Mouse (Mus musculus): ENCODE results near the gene Tas2r113. TPM values are rescaled to one million over a fixed set of nuclear protein-coding genes. Genes with fewer than 3 reads are reported as not detected.
"Not testable (repeated sequence)": the region's sequence is repeated elsewhere in the genome, so short reads cannot be mapped to it uniquely, and the experiment has no call there.

Gene Tas2r113
- not detected in 2 replicates for polyA plus RNA-seq (2012; rRNA removed)

DNA sequence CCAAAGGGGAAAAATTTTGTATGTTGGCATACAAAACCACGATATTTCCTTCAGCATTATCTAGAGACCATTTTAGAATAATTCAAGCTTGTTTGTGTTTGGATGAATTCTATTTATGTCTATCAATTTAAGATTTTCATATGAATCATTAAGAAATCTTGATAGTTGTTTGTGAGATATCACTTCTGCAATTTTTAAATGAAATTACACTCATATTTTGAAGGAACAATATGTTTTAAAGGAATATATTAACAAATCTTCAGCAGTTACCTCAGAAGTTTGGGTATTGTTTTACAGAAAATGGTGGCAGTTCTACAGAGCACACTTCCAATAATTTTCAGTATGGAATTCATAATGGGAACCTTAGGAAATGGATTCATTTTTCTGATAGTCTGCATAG lies at the start of gene Tas2r113:
TSS of gene Tas2r113 (plus strand) at position 301 of the 400 bp plus-strand sequence.
- Histone ChIP-seq H3K4me3 (ENCODE audit: low read depth, low read length) (no peak within 1 kb of the TSS), H3K36me3 (ENCODE audit: control insufficient read depth, insufficient read depth, low read length) (no peaks in the 10 kb centered on the region), H3K4me1 (ENCODE audit: control insufficient read depth, insufficient read depth, insufficient read length, low read length) (no peaks in the 10 kb centered on the region), H3K27ac (ENCODE audit: insufficient read depth, low read depth, low read length) (no peak within 1 kb of the TSS), H3K27me3 (ENCODE audit: control insufficient read depth, insufficient read depth, low read length) (no peaks in the 10 kb centered on the region)
- TF ChIP-seq CTCF (IDR thresholded peaks at IDR 0.05; ENCODE audit: extremely low read depth, insufficient read length, insufficient replicate concordance, low read depth, low read length) (no peak), POLR2A (IDR thresholded peaks at IDR 0.05; ENCODE audit: low read depth, low read length) (no peak)
- WGBS, result 63% methylated on average over 1 of the region's 1 CpGs

DNA sequence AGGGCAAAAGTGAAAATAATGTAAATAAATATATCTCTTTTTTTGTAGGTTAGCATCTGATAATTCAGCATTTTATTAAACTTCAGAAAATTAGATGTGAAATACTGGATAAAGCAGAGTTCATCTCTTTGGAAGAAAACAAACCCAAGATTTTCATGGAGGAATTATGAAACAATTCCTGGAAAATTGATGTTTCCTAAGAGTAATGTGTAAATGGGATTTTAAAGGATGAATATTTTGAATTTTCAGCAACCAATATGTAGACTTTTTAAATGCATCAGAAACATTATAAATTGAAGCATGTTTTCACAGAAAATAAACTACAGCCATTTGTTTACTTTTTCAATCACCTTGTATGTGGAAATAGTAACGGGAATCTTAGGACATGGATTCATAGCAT lies 46.0 kb upstream of the Tas2r113 start, which contains the start of gene Tas2r123:
TSS of gene Tas2r123 (plus strand) at position 301 of the 400 bp plus-strand sequence.
- 77% methylated on average over 1 of the region's 1 CpGs for WGBS

GRCm38 (mm10) chr6:132855138-132855537 lies 37.7 kb upstream of the Tas2r113 start, which contains the start of gene Tas2r116:
Tas2r116 (plus strand) TSS chr6:132855438.
- 63% methylated on average over 1 of the region's 1 CpGs for WGBS
- Histone ChIP-seq H3K4me3 (ENCODE audit: low read depth, low read length) (no peak within 1 kb of the TSS), H3K27me3 (ENCODE audit: control insufficient read depth, insufficient read depth, low read length) (no peaks in the 10 kb centered on the region), H3K36me3 (ENCODE audit: control insufficient read depth, insufficient read depth, low read length) (no peaks in the 10 kb centered on the region), H3K27ac (ENCODE audit: insufficient read depth, low read depth, low read length) (no peak within 1 kb of the TSS), H3K4me1 (ENCODE audit: control insufficient read depth, insufficient read depth, insufficient read length, low read length) (no peaks in the 10 kb centered on the region)
- TF ChIP-seq CTCF (IDR thresholded peaks at IDR 0.05; ENCODE audit: extremely low read depth, insufficient read length, insufficient replicate concordance, low read depth, low read length) (no peak), POLR2A (IDR thresholded peaks at IDR 0.05; ENCODE audit: low read depth, low read length) (no peak)

More for the DNA sequence above, 46.0 kb upstream of the Tas2r113 start, which contains the start of gene Tas2r123:
- no peak for TF ChIP-seq CTCF (IDR thresholded peaks at IDR 0.05; ENCODE audit: extremely low read depth, insufficient read length, insufficient replicate concordance, low read depth, low read length)
- no peak for TF ChIP-seq POLR2A (IDR thresholded peaks at IDR 0.05; ENCODE audit: low read depth, low read length)
- Histone ChIP-seq H3K36me3 (ENCODE audit: control insufficient read depth, insufficient read depth, low read length) (no peaks in the 10 kb centered on the region), H3K4me3 (ENCODE audit: low read depth, low read length) (no peak within 1 kb of the TSS), H3K27me3 (ENCODE audit: control insufficient read depth, insufficient read depth, low read length) (no peaks in the 10 kb centered on the region), H3K27ac (ENCODE audit: insufficient read depth, low read depth, low read length) (no peak within 1 kb of the TSS), H3K4me1 (ENCODE audit: control insufficient read depth, insufficient read depth, insufficient read length, low read length) (no peaks in the 10 kb centered on the region)

DNA sequence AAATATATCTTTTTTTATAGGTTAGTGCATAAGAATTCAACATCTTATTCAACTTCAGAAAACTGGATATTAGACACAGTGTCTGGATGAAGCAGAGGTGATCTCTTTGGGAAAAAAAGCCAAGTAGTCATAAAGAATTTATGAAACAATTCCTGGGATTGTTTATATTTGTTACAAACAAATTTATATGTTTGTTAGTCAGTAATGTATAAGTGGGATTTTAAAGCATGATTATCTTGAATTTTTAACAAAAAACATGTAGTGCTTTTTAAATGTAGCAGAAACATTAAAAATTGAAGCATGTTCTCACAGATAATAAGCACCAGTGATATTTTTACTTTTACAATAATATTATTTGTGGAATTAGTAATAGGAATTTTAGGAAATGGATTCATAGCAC lies 25.1 kb upstream of the Tas2r113 start, which contains the start of gene Tas2r110:
TSS of gene Tas2r110 (plus strand) at position 301 of the 400 bp plus-strand sequence.
- Histone ChIP-seq H3K27me3 (ENCODE audit: control insufficient read depth, insufficient read depth, low read length) (no peaks in the 10 kb centered on the region), H3K4me1 (ENCODE audit: control insufficient read depth, insufficient read depth, insufficient read length, low read length) (no peaks in the 10 kb centered on the region), H3K27ac (ENCODE audit: insufficient read depth, low read depth, low read length) (no peak within 1 kb of the TSS), H3K4me3 (ENCODE audit: low read depth, low read length) (no peak within 1 kb of the TSS), H3K36me3 (ENCODE audit: control insufficient read depth, insufficient read depth, low read length) (no peaks in the 10 kb centered on the region)
- no peak for TF ChIP-seq POLR2A (IDR thresholded peaks at IDR 0.05; ENCODE audit: low read depth, low read length)
- TF ChIP-seq CTCF (IDR thresholded peaks at IDR 0.05; ENCODE audit: extremely low read depth, insufficient read length, insufficient replicate concordance, low read depth, low read length), result no peak

- H3K27ac ChIP-seq (ENCODE audit: insufficient read depth, low read depth, low read length), result no peak within 1 kb of the TSS
- no peaks in the 10 kb centered on the region for H3K4me1 ChIP-seq (ENCODE audit: control insufficient read depth, insufficient read depth, insufficient read length, low read length)
- no peak within 1 kb of the TSS for H3K4me3 ChIP-seq (ENCODE audit: low read depth, low read length)
- 77% methylated on average over 3 of the region's 3 CpGs for WGBS
- H3K36me3 ChIP-seq (ENCODE audit: control insufficient read depth, insufficient read depth, low read length), result no peaks in the 10 kb centered on the region
- H3K27me3 ChIP-seq (ENCODE audit: control insufficient read depth, insufficient read depth, low read length), result no peaks in the 10 kb centered on the region
- no peak for TF ChIP-seq POLR2A (IDR thresholded peaks at IDR 0.05; ENCODE audit: low read depth, low read length)
Measured at GRCm38 (mm10) chr6:132909351-132909750, 16.5 kb downstream of the Tas2r113 start, which contains the start of gene Tas2r125. Tas2r125 (plus strand) TSS chr6:132909651.

DNA sequence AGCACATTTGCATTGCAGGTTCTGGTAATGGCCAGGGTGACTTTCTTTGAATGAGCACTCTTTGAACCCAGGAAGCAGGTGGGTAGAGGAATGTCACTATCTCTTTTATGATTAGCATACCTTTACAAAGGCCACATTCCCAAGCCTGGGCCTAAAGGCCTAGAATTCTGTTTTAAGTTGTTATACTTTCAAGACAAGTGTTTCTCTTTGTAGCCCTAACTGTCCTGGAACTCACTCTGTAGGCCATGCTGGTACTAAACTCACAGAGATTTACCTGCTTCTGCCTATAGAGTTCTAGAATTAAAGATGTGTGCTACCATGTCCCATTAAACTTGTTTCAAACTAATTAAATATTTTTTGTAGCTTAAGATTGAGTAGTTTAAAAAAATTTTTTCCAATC lies 48.6 kb downstream of the Tas2r113 start:
- not testable (repeated sequence) for H3K36me3 ChIP-seq (ENCODE audit: control insufficient read depth, insufficient read depth, low read length)

More for the DNA sequence above, 48.6 kb downstream of the Tas2r113 start:
- H3K27me3 ChIP-seq (ENCODE audit: control insufficient read depth, insufficient read depth, low read length); H3K27ac ChIP-seq (ENCODE audit: insufficient read depth, low read depth, low read length); H3K4me3 ChIP-seq (ENCODE audit: low read depth, low read length); H3K4me1 ChIP-seq (ENCODE audit: control insufficient read depth, insufficient read depth, insufficient read length, low read length): not testable (repeated sequence)

Other genes with a start within 250 kb of the Tas2r113 start
- gene A630073D07Rik, start 241.5 kb upstream of the Tas2r113 start, polyA plus RNA-seq (2012; rRNA removed), result not detected in 2 replicates
- gene Tas2r120, start 236.1 kb upstream of the Tas2r113 start, polyA plus RNA-seq (2012; rRNA removed), result not detected in 2 replicates
- not detected in 2 replicates for gene Tas2r121, start 192.0 kb upstream of the Tas2r113 start, polyA plus RNA-seq (2012; rRNA removed)
- not detected in 2 replicates for gene Tas2r122, start 181.1 kb upstream of the Tas2r113 start, polyA plus RNA-seq (2012; rRNA removed)
- gene Tas2r115, start 155.0 kb upstream of the Tas2r113 start, polyA plus RNA-seq (2012; rRNA removed), result not detected in 2 replicates
- gene Tas2r124, start 138.3 kb upstream of the Tas2r113 start, polyA plus RNA-seq (2012; rRNA removed), result not detected in 2 replicates
- not detected in 2 replicates for gene Tas2r102, start 130.9 kb upstream of the Tas2r113 start, polyA plus RNA-seq (2012; rRNA removed)
- gene Tas2r136, start 114.8 kb upstream of the Tas2r113 start, polyA plus RNA-seq (2012; rRNA removed), result not detected in 2 replicates
- gene Tas2r117, start 90.2 kb upstream of the Tas2r113 start, polyA plus RNA-seq (2012; rRNA removed), result not detected in 2 replicates
- gene Tas2r123, start 45.9 kb upstream of the Tas2r113 start, polyA plus RNA-seq (2012; rRNA removed), result not detected in 2 replicates
- gene Tas2r116, start 37.6 kb upstream of the Tas2r113 start, polyA plus RNA-seq (2012; rRNA removed), result not detected in 2 replicates
- not detected in 2 replicates for gene Tas2r110, start 25.0 kb upstream of the Tas2r113 start, polyA plus RNA-seq (2012; rRNA removed)
- gene Tas2r125, start 16.6 kb downstream of the Tas2r113 start, polyA plus RNA-seq (2012; rRNA removed), result not detected in 2 replicates
- gene Tas2r129, start 58.1 kb downstream of the Tas2r113 start, polyA plus RNA-seq (2012; rRNA removed), result not detected in 2 replicates
- gene Tas2r131, start 64.9 kb downstream of the Tas2r113 start, polyA plus RNA-seq (2012; rRNA removed), result not detected in 2 replicates
- not detected in 2 replicates for gene Tas2r109, start 88.0 kb downstream of the Tas2r113 start, polyA plus RNA-seq (2012; rRNA removed)
- not detected in 2 replicates for gene Tas2r103, start 144.1 kb downstream of the Tas2r113 start, polyA plus RNA-seq (2012; rRNA removed)
- not detected in 2 replicates for gene Tas2r140, start 162.8 kb downstream of the Tas2r113 start, polyA plus RNA-seq (2012; rRNA removed)
- 68.1 and 95.8 TPM in 2 replicates for gene Smim10l1, start 211.9 kb downstream of the Tas2r113 start, polyA plus RNA-seq (2012; rRNA removed)